Mouse (Mus musculus): Measurements from ENCODE around the gene Nrxn1.

Gene Nrxn1

DNA sequence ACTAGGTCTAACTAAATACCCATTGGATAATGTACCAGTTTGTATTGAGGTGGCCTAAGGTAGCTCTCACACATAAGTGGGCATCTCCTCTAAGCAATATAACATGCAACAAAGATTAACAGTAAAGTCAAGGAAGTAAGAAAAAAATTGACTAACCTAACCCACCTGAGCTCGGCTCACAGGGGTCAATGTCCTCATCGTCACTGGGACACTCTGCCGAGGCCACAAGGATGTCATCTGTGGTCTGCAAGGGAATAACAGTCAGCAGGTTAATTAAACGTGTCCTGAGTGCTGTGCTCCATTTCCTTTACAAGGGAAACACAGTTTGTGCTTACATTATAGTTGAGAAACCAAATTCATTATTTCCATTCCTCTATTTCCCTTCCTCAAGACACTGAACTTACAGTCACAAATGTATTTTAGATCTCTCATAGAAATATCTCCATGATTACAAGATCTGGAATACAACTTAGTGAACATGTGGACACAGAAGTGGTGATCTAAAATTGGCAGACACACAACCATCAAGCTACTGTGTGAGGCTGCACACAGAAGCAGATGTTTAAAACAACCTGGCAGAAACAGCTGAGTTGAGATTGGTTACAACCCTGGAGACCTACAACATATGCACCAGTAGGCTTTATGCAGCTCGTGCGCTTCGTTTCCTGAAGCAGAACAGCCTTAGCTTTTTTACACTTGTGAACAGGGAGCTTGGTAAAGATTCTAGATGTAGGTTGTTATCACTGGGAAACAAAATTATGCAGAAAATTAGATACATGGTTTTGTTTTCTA, 1033.4 kb downstream of the Nrxn1 start:
- no peak for DNase-seq

DNA sequence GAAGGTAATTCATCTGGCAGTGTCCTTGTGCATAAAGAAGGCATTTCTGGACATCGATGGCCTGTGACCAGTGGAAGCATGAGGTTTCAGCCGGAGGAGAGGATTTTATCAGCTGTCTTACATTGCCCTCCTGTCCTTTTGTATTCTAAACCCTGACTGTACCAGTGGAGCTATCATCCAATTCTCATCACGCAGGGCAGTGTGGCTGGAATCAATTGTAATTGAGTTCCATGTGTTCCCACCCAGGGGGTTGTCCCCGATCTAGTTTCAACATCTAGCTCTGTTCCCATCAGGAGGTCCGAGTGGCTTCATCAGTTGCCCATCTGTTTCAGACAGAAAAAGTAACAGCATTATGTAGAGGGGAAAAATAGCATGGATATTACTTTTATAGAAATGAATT, 1038.6 kb downstream of the Nrxn1 start:
- no peak for DNase-seq

DNA sequence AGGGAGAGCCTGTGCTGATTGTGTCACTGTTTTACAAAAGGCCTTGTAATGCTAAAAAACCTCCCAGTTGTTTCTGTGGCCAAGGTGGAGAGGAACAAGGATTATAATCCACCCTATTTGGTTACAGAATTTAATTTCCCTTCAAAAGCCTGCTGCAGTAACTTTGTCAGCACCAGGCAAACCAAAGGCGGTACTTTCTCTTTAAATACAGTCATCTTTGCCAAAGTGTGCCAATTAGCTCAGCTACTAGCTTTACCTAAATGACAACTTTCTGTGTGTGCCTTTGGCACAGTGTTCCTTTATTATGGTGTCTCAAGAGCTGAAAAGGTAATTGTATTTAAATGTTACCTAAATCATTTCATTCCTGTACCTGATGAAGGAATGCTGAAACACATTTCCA, 1053.6 kb downstream of the Nrxn1 start:
- no peak for DNase-seq

DNA sequence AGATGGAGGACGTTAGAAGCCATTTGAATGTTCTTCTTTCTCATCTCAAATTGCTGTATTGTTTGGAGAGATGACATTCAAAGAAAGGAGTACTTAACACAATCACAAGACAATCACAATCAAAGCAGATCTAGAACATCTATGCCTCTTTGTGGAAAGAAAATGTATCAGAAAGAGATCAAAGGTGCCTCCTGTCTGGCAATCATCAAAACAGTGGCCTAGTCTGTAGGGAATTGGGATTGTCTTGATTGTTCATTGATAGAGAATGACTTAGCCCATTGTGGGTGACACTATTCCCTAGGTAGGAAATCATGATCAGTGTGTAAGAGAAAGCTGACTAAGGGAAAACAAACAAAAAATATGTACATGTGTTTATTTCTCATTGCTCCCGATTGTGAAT, 1060.5 kb downstream of the Nrxn1 start:
- DNase-seq: no peak

DNA sequence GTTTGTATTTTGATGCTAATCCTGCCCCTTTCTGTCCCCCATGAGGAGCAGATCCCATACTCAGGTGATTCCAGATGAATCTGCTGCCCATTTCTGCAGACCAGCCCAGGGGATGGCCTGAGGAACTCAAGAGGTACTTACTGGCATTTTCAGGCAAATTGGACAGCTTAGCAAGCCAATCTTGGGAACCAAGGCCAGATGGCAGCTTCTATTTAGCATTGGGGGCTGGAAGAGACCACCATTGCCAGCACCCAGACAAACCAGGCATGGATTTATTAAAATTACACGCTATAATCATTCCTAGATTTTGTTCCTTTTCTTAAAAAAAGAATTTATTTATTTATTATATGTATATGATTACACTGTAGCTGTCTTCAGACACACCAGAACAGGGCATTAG, 1076.2 kb downstream of the Nrxn1 start:
- DNase-seq: no peak

DNA sequence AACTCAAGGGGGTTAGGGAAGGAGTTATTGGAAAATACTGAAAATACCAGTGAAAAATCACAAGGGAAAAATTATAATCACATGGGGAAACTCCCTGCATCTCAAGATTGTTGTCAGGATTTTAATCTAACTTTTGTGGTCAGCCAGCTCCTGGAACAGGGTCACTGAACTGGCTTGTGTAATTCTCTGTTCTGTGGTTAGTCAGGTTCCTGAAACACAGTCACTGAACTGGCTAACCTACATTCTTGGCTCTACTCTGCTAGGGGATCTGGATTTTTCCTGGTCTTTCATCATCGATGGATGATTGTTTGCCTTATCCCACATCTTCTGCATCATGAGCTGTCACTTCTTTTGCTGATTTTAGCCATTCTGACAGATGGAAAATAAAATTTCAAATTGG, 1081.1 kb downstream of the Nrxn1 start:
- DNase-seq: no peak

DNA sequence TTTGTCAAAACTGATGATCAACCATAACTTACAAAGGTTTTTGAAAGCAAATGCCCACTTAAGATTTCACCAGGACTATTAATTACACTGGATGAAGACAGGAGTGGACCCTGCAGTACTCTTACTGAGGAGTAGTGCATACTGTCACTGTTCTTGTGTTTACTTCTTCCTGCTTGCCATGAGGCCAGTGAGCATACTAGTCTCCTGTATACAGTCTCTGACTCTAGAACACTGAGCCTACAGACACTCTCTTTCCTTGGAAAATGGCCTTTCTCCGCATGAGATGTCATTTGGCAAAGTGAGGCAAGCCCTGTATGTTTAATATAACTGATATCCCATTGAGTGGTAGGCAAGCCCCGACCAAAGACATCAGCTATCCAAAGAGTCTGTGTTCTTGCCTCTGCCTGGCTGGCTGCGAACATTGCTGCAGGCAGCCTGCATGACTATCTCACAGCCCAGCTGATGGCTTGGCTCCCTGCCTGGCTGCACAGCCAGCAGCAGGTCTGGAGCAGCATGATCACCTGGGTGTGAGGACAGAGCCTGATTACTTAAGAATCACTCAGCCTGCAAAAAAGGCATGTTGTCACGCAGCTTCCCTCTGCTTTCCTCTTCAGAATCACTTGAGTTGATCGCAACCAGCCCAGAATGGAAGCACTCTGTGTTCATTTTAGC, 1085.3 kb downstream of the Nrxn1 start:
- DNase-seq: no peak

DNA sequence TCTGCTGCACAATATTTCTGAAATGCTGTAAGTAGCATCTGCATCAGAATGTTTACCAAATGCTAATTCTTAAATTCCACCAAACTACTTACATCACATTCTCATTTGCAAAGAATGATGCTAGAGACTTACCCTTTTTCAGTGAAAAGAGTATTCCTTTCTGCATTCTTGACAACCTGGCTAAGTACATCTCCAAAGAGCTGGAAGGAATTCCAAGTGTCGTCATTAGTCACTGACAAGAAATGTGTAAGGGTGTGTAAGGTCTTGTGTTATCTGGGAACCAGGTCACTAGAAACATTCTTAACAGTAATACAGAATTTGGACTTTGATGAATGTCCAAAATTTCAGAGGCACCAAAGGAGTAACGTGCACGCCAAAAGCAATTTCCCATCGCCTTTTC, 1102.2 kb downstream of the Nrxn1 start:
- DNase-seq: no peak

Measured in thymus, postnatal 25 days (tissue).